19 mouse cellular contexts compared by ENCODE assay signal in genomic region chr8:75154855-75155478, GRCm38 (mm10). TPM values are rescaled to one million over a fixed set of nuclear protein-coding genes. Genes with fewer than 3 reads are reported as not detected.
DNase-seq lines count a peak whose midpoint lies in the region; ATAC-seq and TF ChIP-seq lines count a peak whose summit lies in the region.
"Had no signal": no experiment of that assay in that cellular context is flagged by ENCODE, and none has a peak within 500 bp of the region (broad histone marks: within the 10 kb centered on the region; RNA-seq: fewer than 3 reads in every experiment).

No protein-coding gene starts in this region.

- no peak for TF ChIP-seq CTCF in lung, embryonic 14.5 days (IDR thresholded peaks at IDR 0.05; ENCODE audit: low read depth)
- TF ChIP-seq CTCF in lung, adult 2 months (IDR thresholded peaks at IDR 0.05; ENCODE audit: insufficient read depth, low read length), result no peak
- TF ChIP-seq CTCF in forebrain, postnatal 0 days (IDR thresholded peaks at IDR 0.05; ENCODE audit: low read depth), result no peak

- no peak overlapping the region for H3K9ac ChIP-seq in lung, embryonic 14.5 days
- H3K9ac ChIP-seq in intestine, embryonic 15.5 days, result no peak overlapping the region
- no peak overlapping the region for H3K9ac ChIP-seq in liver, embryonic 16.5 days (ENCODE audit: low read depth, low read length)
- no peak overlapping the region for H3K9ac ChIP-seq in stomach, embryonic 15.5 days
- no peak overlapping the region for H3K9ac ChIP-seq in forebrain, embryonic 15.5 days (replicated peaks)
- H3K9ac ChIP-seq in forebrain, postnatal 0 days, result no peak overlapping the region
- H3K9ac ChIP-seq: forebrain, embryonic 13.5 days; hindbrain, embryonic 12.5 days had no signal

- peak; percentile 52; the same call in 1 of the 2 replicates for ATAC-seq in lung, embryonic 14.5 days (ENCODE audit: insufficient read depth)
- ATAC-seq in intestine, embryonic 15.5 days, result peak; percentile 76
- ATAC-seq in liver, embryonic 16.5 days (ENCODE audit: low read depth), result peak; percentile 86
- ATAC-seq in stomach, embryonic 15.5 days (ENCODE audit: insufficient read depth, low FRiP score, low read depth), result peak; percentile 44; the same call in 1 of the 2 replicates
- ATAC-seq in forebrain, embryonic 15.5 days (replicated peaks), result no peak
- ATAC-seq in forebrain, postnatal 0 days, result no peak
- ATAC-seq: CD4-positive, CD25-positive, alpha-beta regulatory T cell, adult 4 months; forebrain, embryonic 13.5 days; midbrain, embryonic 16.5 days had no signal

- H3K4me2 ChIP-seq in lung, embryonic 14.5 days, result no peak overlapping the region
- no peak overlapping the region for H3K4me2 ChIP-seq in intestine, embryonic 15.5 days (replicated peaks)
- H3K4me2 ChIP-seq in liver, embryonic 16.5 days (ENCODE audit: low read depth, low read length), result no peak overlapping the region
- H3K4me2 ChIP-seq in stomach, embryonic 15.5 days, result no peak overlapping the region
- no peak overlapping the region for H3K4me2 ChIP-seq in forebrain, embryonic 15.5 days (replicated peaks)
- H3K4me2 ChIP-seq in forebrain, postnatal 0 days (ENCODE audit: low read depth), result no peak overlapping the region
- H3K4me2 ChIP-seq: forebrain, embryonic 13.5 days; hindbrain, embryonic 12.5 days had no signal

- no peaks in the 10 kb centered on the region for H3K4me1 ChIP-seq in lung, embryonic 14.5 days (ENCODE audit: insufficient read depth)
- H3K4me1 ChIP-seq in lung, adult 2 months (ENCODE audit: control insufficient read depth, insufficient read depth, low read length), result 0 out of 2 replicates have a peak, but pooled peaks cover 2% of the 10 kb centered on the region
- 0 out of 2 replicates have a peak, but pooled peaks cover 4% of the 10 kb centered on the region for H3K4me1 ChIP-seq in intestine, embryonic 15.5 days (replicated peaks)
- H3K4me1 ChIP-seq in liver, embryonic 16.5 days (ENCODE audit: control insufficient read depth, low read depth, low read length), result peaks cover 3% of the 10 kb centered on the region; the same call in 1 of the 2 replicates
- no peaks in the 10 kb centered on the region for H3K4me1 ChIP-seq in stomach, embryonic 15.5 days
- H3K4me1 ChIP-seq in forebrain, embryonic 15.5 days, result no peaks in the 10 kb centered on the region
- no peaks in the 10 kb centered on the region for H3K4me1 ChIP-seq in forebrain, postnatal 0 days (ENCODE audit: insufficient read depth)
- H3K4me1 ChIP-seq: forebrain, embryonic 13.5 days; hindbrain, embryonic 12.5 days had no signal

- H3K9me3 ChIP-seq in lung, embryonic 14.5 days (ENCODE audit: low read depth, low read length), result no peaks in the 10 kb centered on the region
- no peaks in the 10 kb centered on the region for H3K9me3 ChIP-seq in intestine, embryonic 15.5 days
- no peaks in the 10 kb centered on the region for H3K9me3 ChIP-seq in liver, embryonic 16.5 days (replicated peaks; ENCODE audit: control insufficient read depth, low read length)
- no peaks in the 10 kb centered on the region for H3K9me3 ChIP-seq in stomach, embryonic 15.5 days
- H3K9me3 ChIP-seq in forebrain, embryonic 15.5 days, result no peaks in the 10 kb centered on the region
- H3K9me3 ChIP-seq in forebrain, postnatal 0 days (ENCODE audit: low read length), result no peaks in the 10 kb centered on the region
- H3K9me3 ChIP-seq: forebrain, embryonic 13.5 days; hindbrain, embryonic 12.5 days had no signal

- 17% methylated on average over 5 of the region's 5 CpGs for WGBS in lung, embryonic 14.5 days
- WGBS in lung, adult 2 months, result 29% methylated on average over 5 of the region's 5 CpGs
- WGBS in intestine, embryonic 15.5 days, result 21% methylated on average over 5 of the region's 5 CpGs
- WGBS in liver, embryonic 16.5 days (ENCODE audit: insufficient replicate concordance), result 26% methylated on average over 5 of the region's 5 CpGs
- 20% methylated on average over 5 of the region's 5 CpGs for WGBS in stomach, embryonic 15.5 days
- WGBS in forebrain, embryonic 15.5 days, result 78% methylated on average over 5 of the region's 5 CpGs
- WGBS in forebrain, postnatal 0 days, result 87% methylated on average over 5 of the region's 5 CpGs

- no peak overlapping the region for H3K4me3 ChIP-seq in lung, embryonic 14.5 days (ENCODE audit: low read depth, low read length)
- H3K4me3 ChIP-seq in lung, adult 2 months (replicated peaks; ENCODE audit: extremely low read depth, low read depth, low read length), result no peak overlapping the region
- no peak overlapping the region for H3K4me3 ChIP-seq in intestine, embryonic 15.5 days (replicated peaks)
- no peak overlapping the region for H3K4me3 ChIP-seq in liver, embryonic 16.5 days (ENCODE audit: low read depth, low read length)
- H3K4me3 ChIP-seq in stomach, embryonic 15.5 days (replicated peaks), result no peak overlapping the region
- no peak overlapping the region for H3K4me3 ChIP-seq in forebrain, embryonic 15.5 days
- no peak overlapping the region for H3K4me3 ChIP-seq in forebrain, postnatal 0 days (ENCODE audit: low read depth, low read length)
- H3K4me3 ChIP-seq: forebrain, embryonic 13.5 days; heart, adult 2 months; hindbrain, embryonic 12.5 days had no signal

- H3K27ac ChIP-seq in lung, embryonic 14.5 days (ENCODE audit: low read depth), result no peak overlapping the region
- no peak overlapping the region for H3K27ac ChIP-seq in intestine, embryonic 15.5 days
- 0 out of 2 replicates have a peak overlapping the region, but pooled peaks have one; percentile 26 for H3K27ac ChIP-seq in liver, embryonic 16.5 days (ENCODE audit: low read length)
- H3K27ac ChIP-seq in stomach, embryonic 15.5 days, result no peak overlapping the region
- no peak overlapping the region for H3K27ac ChIP-seq in forebrain, embryonic 15.5 days (replicated peaks)
- H3K27ac ChIP-seq in forebrain, postnatal 0 days (ENCODE audit: low read depth, low read length), result no peak overlapping the region
- H3K27ac ChIP-seq: forebrain, embryonic 13.5 days; heart, adult 2 months; hindbrain, embryonic 12.5 days had no signal

- no peaks in the 10 kb centered on the region for H3K36me3 ChIP-seq in lung, embryonic 14.5 days (ENCODE audit: insufficient read depth)
- no peaks in the 10 kb centered on the region for H3K36me3 ChIP-seq in intestine, embryonic 15.5 days
- H3K36me3 ChIP-seq in liver, embryonic 16.5 days (ENCODE audit: control insufficient read depth, insufficient read depth), result no peaks in the 10 kb centered on the region
- no peaks in the 10 kb centered on the region for H3K36me3 ChIP-seq in stomach, embryonic 15.5 days
- H3K36me3 ChIP-seq in forebrain, embryonic 15.5 days, result no peaks in the 10 kb centered on the region
- no peaks in the 10 kb centered on the region for H3K36me3 ChIP-seq in forebrain, postnatal 0 days (ENCODE audit: insufficient read depth)
- H3K36me3 ChIP-seq: hindbrain, embryonic 12.5 days had no signal

- TF ChIP-seq POLR2A in lung, adult 2 months (IDR thresholded peaks at IDR 0.05; ENCODE audit: borderline replicate concordance, extremely low read depth, low read depth, low read length), result no peak

- peak; percentile 27 for DNase-seq in lung, embryonic 14.5 days
- DNase-seq in lung, adult 2 months, result no peak
- no peak for DNase-seq in retina, embryonic 14.5 days (ENCODE audit: low spot score)
- no peak for DNase-seq in forebrain, postnatal 0 days
- DNase-seq: adrenal gland, adult 2 months; cerebellum, postnatal 14 days; heart, adult 2 months; kidney, adult 11 months; thymus, postnatal 4 days had no signal

- H3K27me3 ChIP-seq in lung, embryonic 14.5 days (ENCODE audit: insufficient read depth, low read length), result no peaks in the 10 kb centered on the region
- no peaks in the 10 kb centered on the region for H3K27me3 ChIP-seq in intestine, embryonic 15.5 days (replicated peaks)
- no peaks in the 10 kb centered on the region for H3K27me3 ChIP-seq in liver, embryonic 16.5 days (ENCODE audit: control insufficient read depth, insufficient read depth, low read depth, low read length)
- H3K27me3 ChIP-seq in stomach, embryonic 15.5 days (replicated peaks), result no peaks in the 10 kb centered on the region
- H3K27me3 ChIP-seq in forebrain, embryonic 15.5 days, result no peaks in the 10 kb centered on the region
- H3K27me3 ChIP-seq in forebrain, postnatal 0 days (ENCODE audit: insufficient read depth, low read length), result no peaks in the 10 kb centered on the region
- H3K27me3 ChIP-seq: forebrain, embryonic 13.5 days; hindbrain, embryonic 12.5 days had no signal

RNA-seq across cellular contexts. Expression of gene Mcm5, which starts 45.6 kb away (rescaled TPM):
- polyA plus RNA-seq in lung, embryonic 14.5 days (2014; fragmentation: Nextera tagmentation; extraction: Ambion mirVana), result 210 and 227 TPM in 2 replicates
- polyA plus RNA-seq in lung, adult 2 months (2012; rRNA removed), result 8.0 and 9.2 TPM in 2 replicates
- 128 and 132 TPM in 2 replicates for polyA plus RNA-seq in intestine, embryonic 15.5 days (2015; fragmentation: Nextera tagmentation; extraction: Ambion mirVana)
- 130 and 137 TPM in 2 replicates for polyA plus RNA-seq in liver, embryonic 16.5 days (2015; fragmentation: Nextera tagmentation; extraction: Ambion mirVana)
- polyA plus RNA-seq in stomach, embryonic 15.5 days (2015; fragmentation: Nextera tagmentation; extraction: Ambion mirVana), result 124 and 138 TPM in 2 replicates
- polyA plus RNA-seq in forebrain, embryonic 15.5 days (2015; fragmentation: Nextera tagmentation; extraction: Ambion mirVana), result 69.7 and 79.8 TPM in 2 replicates
- total RNA-seq in forebrain, postnatal 0 days (2014; rRNA removed), result 20.3 and 22.2 TPM in 2 replicates
- 18.3 and 19.0 TPM in 2 replicates for polyA plus RNA-seq in forebrain, postnatal 0 days (2015; fragmentation: Nextera tagmentation; extraction: Ambion mirVana)

RNA-seq across cellular contexts. Expression of gene Rasd2, which starts 58.8 kb away (rescaled TPM):
- polyA plus RNA-seq in lung, embryonic 14.5 days (2014; fragmentation: Nextera tagmentation; extraction: Ambion mirVana), result 0.78 and 1.2 TPM in 2 replicates
- 3.6 and 5.9 TPM in 2 replicates for polyA plus RNA-seq in lung, adult 2 months (2012; rRNA removed)
- 1.5 and 2.5 TPM in 2 replicates for polyA plus RNA-seq in intestine, embryonic 15.5 days (2015; fragmentation: Nextera tagmentation; extraction: Ambion mirVana)
- 0.11 TPM in 1 of 2 replicates, not detected in the other for polyA plus RNA-seq in liver, embryonic 16.5 days (2015; fragmentation: Nextera tagmentation; extraction: Ambion mirVana)
- 1.4 and 2.1 TPM in 2 replicates for polyA plus RNA-seq in stomach, embryonic 15.5 days (2015; fragmentation: Nextera tagmentation; extraction: Ambion mirVana)
- polyA plus RNA-seq in forebrain, embryonic 15.5 days (2015; fragmentation: Nextera tagmentation; extraction: Ambion mirVana), result 0.80 and 1.4 TPM in 2 replicates
- total RNA-seq in forebrain, postnatal 0 days (2014; rRNA removed), result 4.7 and 11.6 TPM in 2 replicates
- 1.8 and 4.7 TPM in 2 replicates for polyA plus RNA-seq in forebrain, postnatal 0 days (2015; fragmentation: Nextera tagmentation; extraction: Ambion mirVana)
- total RNA-seq: megakaryocyte-erythroid progenitor cell, adult 5-6 weeks; MEL had no signal
- polyA plus RNA-seq: CD4-positive, CD25-positive, alpha-beta regulatory T cell, adult 4 months had no signal

Comparison
In these comparisons a context has a peak if more than half of its experiments do, and no peak if none do; other contexts are left out.
1. ATAC-seq: peak in lung, embryonic 14.5 days (single experiment), intestine, embryonic 15.5 days (single experiment), liver, embryonic 16.5 days (single experiment) and stomach, embryonic 15.5 days (single experiment); none in forebrain, embryonic 15.5 days (single experiment) and forebrain, postnatal 0 days (single experiment).